Mouse (Mus musculus): ENCODE data around the gene Nol9.

GRCm38 (mm10) chr4:152021568-152022097, 17.5 kb upstream of the Nol9 start:
- TF ChIP-seq CTCF (conservative IDR thresholded peaks at IDR 0.05; ENCODE audit: insufficient read depth, insufficient read length, low read depth, low read length) (peak; percentile 24; the same call in 1 of the 2 replicates), POLR2A (IDR thresholded peaks at IDR 0.05; ENCODE audit: low read depth, low read length) (no peak)
